Mouse (Mus musculus): ENCODE data around the gene Mettl25.

The Mettl25 gene

DNA sequence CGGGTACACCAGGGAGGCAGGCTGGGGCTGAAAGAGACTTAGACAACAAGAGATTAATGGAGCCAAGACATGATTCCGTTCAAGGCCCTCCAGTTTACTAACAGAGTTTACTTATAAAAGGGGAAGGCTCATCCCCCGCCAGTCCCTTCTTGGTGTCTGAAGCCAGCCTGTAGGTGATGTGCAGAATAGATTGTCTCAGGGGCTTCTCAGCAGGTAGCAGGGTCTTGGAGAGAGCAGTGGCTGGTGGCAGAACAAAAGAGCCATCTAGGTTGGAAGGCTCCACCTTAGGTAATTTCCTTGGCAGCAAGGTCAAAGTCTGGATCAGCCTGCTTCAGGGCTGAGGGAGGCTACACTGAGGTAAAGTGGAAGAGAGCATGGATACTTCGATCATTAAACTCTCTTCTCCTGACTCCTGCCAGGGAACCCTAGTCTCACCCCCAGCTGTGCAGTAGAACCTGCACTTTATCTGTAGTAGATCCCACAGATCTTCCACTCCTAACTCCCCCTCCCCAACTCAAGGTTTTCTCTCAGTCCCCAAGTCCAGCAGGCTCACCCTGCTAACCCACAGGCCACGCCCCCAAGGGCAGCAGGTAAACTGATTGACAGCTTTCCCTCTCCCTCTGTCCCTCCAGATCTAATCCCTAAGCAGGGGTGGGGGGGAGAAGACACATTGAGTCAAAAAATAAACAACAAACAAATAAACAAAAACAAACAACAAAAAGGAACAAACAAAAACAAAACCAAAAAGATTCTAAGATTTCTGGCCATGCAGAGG lies 87.2 kb downstream of the Mettl25 start:
- DNase-seq (ENCODE audit: low spot score in 2 of 2), result no peak

DNA sequence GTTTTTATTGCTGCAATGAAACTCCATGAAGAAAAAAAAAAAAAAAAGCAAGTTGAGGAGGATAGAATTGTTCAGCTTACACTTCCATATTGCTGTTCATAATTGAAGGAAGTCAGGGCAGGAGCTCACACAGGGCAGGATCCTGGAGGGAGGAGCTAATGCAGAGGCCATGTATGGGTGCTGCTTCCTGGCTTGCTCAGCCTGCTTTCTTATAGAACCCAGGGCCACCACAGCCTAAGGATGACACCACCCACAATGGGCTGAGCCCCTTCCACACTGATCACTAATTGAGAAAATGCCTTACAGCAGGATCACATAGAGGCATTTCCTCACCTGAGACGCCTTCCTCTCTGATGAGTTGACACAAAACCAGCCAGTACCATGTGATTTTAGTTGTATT lies 95.2 kb downstream of the Mettl25 start:
- DNase-seq (ENCODE audit: low spot score in 2 of 2), result no peak

DNA sequence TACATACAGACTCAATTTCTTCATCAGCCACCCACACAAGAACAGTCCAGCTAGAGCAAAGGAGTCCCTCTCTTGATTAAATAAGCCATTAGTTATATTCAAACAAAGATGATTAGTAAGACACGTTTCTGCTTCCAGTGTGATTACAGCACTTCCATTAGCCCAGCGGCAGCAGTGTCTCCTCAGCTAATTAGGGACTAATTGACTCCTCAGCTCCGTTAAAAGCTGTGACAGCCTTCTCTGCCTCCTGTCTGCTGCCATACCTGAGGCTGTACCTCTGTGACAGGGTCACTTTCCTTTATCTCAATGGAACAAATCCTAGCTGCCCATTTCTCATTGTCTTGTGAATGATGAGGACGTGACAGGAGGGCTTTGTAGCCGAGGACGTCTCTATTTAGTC lies 99.4 kb downstream of the Mettl25 start:
- no peak for DNase-seq (ENCODE audit: low spot score in 2 of 2)

DNA sequence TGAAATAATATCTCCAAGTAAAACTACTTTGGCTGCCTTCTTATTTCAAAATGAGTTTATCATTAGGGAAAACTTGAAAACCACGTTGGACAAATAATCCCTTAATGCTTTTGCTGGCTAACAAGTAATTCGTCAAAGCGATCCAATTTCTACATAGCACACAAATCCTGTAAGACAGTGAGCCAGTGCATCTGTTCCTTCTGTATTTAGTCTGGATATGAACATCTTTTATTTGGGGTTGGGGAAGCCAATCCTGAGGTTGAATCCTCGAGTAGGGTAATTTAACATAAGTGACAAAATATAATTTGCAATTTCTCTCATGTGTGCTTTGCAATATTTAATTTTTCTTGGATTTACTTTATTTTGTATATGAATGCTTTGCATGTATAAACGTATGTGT lies 102.2 kb downstream of the Mettl25 start:
- DNase-seq (ENCODE audit: low spot score in 2 of 2), result no peak

DNA sequence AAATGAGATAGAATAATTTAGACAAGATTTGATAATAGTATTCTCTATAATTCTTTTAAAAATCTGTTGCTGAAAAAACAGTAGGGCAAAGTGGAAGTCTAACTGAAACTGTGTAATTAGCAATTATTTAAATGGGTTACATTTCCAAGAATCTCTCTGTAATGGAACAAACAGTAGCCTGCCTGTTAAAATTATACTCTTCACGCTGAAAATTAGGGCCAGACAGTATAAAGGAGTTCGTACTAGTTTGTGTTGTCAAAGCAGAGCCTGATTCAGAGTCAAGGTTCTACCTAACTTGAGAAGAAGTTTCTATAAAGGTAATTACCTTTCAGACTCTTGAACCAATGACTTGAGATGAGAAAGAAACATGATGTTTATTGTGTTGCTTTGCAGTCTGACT lies 113.4 kb downstream of the Mettl25 start:
- DNase-seq (ENCODE audit: low spot score in 2 of 2), result no peak

DNA sequence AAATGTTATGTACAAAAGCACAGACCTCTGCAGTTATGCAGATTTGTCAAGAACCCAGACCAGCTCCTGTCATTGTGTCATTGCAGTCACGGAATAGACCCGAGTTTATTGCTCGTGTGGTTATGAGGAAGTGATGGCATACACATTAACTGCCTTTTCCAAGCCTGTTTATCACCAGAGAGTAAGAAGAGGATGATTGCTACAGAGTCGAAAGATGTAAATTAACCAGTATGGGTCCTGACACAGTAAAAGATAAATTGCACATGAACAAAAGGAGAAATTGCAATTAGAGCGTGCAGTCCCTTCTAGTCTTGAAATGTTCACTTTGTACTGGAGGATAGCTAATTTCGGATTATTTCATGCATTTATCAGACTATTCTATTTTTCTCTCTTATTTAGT lies 113.8 kb downstream of the Mettl25 start:
- DNase-seq (ENCODE audit: low spot score in 2 of 2), result no peak

DNA sequence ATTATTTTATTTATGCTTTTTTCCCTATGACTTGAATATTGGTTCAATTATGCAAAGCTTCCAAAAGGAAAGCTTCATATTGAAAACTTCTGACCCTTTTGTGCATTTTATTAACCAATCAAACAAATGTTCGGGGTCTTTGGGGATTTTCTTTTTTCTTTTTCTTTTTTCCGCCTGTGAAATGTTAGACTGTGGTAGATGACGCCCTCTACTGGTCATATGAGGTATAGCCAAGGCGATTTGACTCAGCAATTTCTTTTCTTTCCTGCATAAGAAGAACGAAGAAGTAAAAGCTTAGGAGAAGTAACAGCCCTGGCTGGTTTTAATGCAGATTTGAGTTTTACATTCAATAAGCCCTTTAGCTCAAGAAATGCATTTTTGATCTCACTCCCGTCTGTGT lies 126.3 kb downstream of the Mettl25 start:
- no peak for DNase-seq (ENCODE audit: low spot score in 2 of 2)

DNA sequence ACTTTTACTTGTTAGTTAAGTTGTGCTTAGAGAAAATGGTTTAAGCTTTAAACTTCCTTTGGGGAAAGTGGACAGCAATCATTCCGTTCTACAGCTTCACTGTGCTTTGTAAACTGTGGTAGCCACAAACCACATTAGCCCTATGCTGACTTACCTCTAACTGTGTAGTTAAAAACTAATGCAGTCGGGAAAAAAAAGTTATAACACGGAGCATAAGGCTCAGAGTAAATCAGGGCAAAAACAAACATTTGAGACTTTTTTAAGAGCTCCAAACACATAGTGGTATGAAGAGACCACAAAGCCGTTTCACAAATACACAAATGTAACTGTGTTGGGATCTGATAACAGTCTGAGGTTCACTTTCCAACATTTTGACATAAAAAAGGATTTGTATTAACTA lies 126.8 kb downstream of the Mettl25 start:
- DNase-seq (ENCODE audit: low spot score in 2 of 2), result no peak

DNA sequence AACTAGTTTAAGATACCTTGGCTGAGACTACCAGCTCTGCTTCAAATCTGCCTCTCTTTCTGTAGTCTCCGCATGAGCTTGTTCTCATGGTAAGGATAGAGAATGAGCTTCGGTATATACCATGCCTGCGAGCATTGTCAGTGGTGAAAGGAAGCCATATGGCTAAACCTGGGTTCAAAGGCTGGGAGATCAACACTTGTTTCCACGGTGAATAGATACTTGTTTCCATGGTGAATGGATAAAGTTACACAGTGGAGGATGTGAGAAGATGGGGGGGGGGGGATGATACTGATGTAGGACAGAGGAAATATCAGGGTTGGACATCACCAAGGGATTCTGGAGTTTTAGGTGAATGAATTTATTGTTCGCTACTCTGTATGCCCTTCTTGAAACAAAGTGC lies 128.0 kb downstream of the Mettl25 start:
- DNase-seq (ENCODE audit: low spot score in 2 of 2), result no peak

All from urinary bladder, adult 18-20 months (tissue).